Mouse (Mus musculus): ENCODE measurements at regions not wholly inside any gene's neighbourhood (a gene's known extent, or its start where the extent isn't known, plus 50 kb on each side); places are given as distances from the start of the nearest gene placed in this dataset.
"Not testable (repeated sequence)": the region's sequence is repeated elsewhere in the genome, so short reads cannot be mapped to it uniquely, and the experiment has no call there.

DNA sequence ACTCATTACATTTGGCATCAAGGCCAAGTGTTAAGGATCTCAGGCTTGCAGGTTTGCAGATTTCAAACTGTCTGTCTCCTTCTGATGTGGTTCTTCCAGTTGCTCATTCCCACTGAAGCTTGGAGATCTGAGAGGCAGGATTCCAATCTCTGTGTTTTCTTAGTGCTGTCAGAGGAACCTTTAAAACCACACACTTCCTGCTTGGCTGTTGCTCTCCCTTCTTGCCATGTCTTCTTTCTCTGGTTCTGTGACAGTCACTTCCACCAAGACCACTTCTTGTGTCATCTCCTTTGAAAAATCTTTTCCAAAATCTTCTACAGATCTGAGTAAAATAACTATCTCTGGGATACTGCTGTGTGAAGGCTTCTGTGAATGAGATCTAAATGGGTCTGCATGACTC is 117.3 kb downstream of the Gm5426 start:
- DNase-seq (ENCODE audit: low spot score in 2 of 2): no peak

GRCm38 (mm10) chr10:96254250-96254862 is 118.0 kb downstream of the Gm5426 start:
- DNase-seq (ENCODE audit: low spot score in 2 of 2): no peak

DNA sequence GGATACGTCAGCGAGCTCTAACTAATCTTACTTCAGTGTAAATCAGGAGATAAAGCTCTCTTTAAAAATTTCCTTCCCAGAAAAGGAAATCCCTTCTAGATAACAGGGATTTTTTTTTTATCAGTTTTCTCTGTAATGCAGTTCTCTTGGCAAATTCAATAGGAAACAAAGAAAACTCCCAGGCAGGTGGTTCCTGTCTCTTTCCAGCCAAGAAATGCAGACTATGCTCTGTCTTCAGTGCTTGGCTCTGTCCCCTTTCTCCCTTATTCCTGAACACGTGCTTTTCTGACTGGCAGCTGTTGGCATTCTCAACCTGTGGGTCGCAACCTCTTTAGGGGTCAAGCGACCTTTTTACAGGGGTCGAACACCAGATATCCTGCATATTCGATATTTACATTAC is 121.5 kb downstream of the Gm5426 start:
- DNase-seq (ENCODE audit: low spot score in 2 of 2): no peak

GRCm38 (mm10) chr10:96259242-96259641 is 122.8 kb downstream of the Gm5426 start:
- no peak for DNase-seq (ENCODE audit: low spot score in 2 of 2)

DNA sequence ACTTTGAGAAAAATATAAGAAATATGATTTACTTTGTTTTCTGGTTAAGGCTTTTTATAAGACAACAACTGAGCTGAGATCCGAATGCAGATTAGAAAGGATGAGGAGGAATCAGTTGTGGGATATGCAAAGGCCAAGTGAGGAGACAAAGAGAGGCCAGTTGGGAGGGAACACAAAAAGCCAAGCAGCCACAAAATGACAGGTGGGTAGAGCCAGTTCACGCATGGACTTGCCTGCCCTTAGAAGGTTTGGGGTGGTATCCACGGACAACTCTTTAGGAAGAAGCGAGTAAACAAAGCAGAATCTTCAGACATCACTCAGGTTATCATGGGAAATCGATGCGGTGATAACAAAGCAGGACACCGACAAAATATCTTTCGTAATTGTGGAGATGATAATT is 123.2 kb downstream of the Gm5426 start:
- no peak for DNase-seq (ENCODE audit: low spot score in 2 of 2)

DNA sequence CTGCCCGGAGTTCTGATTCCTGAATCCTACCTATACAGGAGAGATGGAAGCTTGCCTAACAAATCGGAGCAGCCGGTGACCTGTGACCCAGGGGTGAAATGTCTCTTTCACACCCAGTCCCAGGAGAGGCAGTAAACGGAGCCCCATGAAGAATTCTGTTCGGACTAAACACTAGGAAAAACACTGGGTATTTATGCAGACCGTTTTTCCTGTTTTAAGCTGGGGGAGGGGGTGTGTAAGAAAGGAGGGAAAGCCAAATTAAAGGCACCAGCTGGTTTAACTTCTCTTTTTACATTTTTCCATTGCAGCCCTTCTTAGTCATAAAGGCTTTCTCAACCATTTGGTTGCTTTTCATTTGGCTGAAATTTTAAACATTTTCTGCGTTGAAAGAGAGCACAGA is 127.1 kb downstream of the Gm5426 start:
- no peak for DNase-seq (ENCODE audit: low spot score in 2 of 2)

GRCm38 (mm10) chr10:96264433-96264832 is 128.0 kb downstream of the Gm5426 start:
- DNase-seq (ENCODE audit: low spot score in 2 of 2): no peak

GRCm38 (mm10) chr10:96264866-96265265 is 128.5 kb downstream of the Gm5426 start:
- no peak for DNase-seq (ENCODE audit: low spot score in 2 of 2)

GRCm38 (mm10) chr10:96266100-96266735 is 129.8 kb downstream of the Gm5426 start:
- no peak for DNase-seq (ENCODE audit: low spot score in 2 of 2)

DNA sequence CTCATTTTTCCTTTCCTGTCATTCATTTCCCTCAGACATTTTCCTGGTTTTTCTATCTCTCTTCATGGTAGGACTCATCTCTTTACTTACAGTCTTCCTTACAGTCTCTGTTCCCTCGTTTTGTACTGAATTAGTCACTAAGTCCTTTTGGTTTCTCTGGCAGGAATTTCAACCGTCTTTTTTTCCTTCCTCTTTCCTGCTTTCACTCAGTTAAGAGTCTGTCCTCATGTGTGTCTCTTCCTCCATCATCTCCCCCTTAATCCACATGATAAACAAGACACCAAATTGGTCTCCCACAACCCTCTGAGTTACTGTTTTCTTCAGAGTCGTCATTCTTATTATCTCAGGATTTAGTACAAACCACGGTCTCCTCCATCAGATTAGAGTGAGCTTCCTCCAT is 131.2 kb downstream of the Gm5426 start:
- no peak for DNase-seq (ENCODE audit: low spot score in 2 of 2)

- DNase-seq (ENCODE audit: low spot score in 2 of 2): peak in 1 of 2 experiments; percentile 8
Observed at GRCm38 (mm10) chr10:96273607-96274365, 137.4 kb downstream of the Gm5426 start.

GRCm38 (mm10) chr10:96280149-96280548 is 143.7 kb downstream of the Gm5426 start:
- DNase-seq (ENCODE audit: low spot score in 2 of 2): no peak

- DNase-seq (ENCODE audit: low spot score in 2 of 2): no peak
Observed at GRCm38 (mm10) chr10:96285407-96286093, 149.1 kb downstream of the Gm5426 start.

DNA sequence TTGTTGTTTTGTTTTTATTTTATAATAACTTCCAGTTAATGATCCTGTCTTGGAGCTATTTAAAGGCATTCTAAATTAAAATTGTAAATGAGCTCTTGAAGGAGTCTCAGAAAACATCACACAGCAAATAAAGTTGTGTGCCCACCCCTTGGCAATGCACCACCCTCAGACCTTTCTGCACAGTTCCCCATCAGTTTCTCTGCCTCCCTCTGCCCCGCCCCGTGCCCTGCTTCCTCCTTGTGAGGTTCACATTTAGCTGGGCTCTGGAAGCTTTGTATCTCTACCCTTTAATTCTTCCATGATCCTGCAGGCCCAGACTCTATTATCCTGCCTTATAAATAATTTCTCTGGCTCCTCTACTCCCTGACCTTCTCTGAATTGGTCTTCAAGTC is 149.7 kb downstream of the Gm5426 start:
- no peak for DNase-seq (ENCODE audit: low spot score in 2 of 2)

GRCm38 (mm10) chr10:96289005-96289404 is 152.6 kb downstream of the Gm5426 start:
- DNase-seq (ENCODE audit: low spot score in 2 of 2): not testable (repeated sequence)

- no peak for DNase-seq (ENCODE audit: low spot score in 2 of 2)
Observed at GRCm38 (mm10) chr10:96293622-96294021, 157.2 kb downstream of the Gm5426 start.

DNA sequence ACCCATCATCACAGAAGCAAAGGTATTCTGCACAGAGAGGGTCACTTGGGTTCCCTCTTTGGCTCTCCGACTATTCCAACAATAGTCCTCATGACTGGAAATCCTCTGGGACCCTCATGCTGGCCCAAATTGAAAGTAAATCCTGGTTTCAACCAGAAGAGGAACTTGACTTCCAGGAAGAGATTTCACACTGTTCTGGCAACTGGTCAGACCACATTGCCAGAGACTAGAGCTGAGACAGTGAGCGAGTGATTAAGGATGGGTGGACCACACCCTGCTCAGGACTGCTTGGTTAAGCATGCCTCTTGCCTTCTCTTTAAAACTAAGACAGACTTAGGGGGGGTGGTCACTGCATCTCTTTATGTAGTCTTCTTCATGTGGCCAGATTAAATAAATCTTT is 158.3 kb downstream of the Gm5426 start:
- DNase-seq (ENCODE audit: low spot score in 2 of 2): no peak

DNA sequence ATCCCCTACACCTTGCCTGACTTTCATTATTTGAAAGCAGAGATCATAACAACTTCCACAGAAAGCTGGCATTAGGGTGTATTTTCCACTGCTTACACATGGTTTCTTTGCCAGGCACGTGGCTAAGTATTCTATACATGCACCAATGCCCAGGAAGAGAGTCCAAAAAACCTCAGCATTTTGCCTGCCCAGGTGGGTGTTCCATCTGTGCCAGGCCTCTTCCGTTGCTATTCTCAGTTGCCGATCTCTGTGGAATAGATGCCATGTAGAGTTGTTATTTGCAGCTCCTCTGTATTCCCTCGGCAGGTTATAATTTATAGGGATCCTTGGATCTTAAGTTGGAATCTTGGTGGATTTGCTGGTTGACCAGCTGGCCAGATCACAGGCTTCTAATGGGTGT is 161.3 kb downstream of the Gm5426 start:
- no peak for DNase-seq (ENCODE audit: low spot score in 2 of 2)

DNA sequence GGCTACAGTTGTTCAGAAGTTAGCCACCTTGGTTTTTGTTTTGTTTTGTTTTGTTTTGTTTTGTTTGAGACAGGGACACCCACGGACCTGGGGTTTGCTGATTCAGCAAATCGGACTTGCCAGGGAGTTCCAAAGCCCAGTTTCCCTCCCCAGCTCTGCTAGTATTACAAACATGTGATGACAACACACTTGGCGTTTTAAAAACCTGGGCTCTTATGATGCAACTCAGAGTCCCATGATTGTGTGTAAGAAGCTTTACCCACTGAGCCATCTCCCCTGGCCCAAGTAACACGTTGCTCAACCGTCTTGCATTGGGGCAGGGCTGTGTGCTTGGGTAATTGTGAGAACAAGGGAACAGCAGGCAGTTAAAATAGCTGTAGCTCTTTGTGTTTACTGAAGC is 162.2 kb downstream of the Gm5426 start:
- no peak for DNase-seq (ENCODE audit: low spot score in 2 of 2)

GRCm38 (mm10) chr10:96305701-96306100 is 169.3 kb downstream of the Gm5426 start:
- no peak for DNase-seq (ENCODE audit: low spot score in 2 of 2)

DNA sequence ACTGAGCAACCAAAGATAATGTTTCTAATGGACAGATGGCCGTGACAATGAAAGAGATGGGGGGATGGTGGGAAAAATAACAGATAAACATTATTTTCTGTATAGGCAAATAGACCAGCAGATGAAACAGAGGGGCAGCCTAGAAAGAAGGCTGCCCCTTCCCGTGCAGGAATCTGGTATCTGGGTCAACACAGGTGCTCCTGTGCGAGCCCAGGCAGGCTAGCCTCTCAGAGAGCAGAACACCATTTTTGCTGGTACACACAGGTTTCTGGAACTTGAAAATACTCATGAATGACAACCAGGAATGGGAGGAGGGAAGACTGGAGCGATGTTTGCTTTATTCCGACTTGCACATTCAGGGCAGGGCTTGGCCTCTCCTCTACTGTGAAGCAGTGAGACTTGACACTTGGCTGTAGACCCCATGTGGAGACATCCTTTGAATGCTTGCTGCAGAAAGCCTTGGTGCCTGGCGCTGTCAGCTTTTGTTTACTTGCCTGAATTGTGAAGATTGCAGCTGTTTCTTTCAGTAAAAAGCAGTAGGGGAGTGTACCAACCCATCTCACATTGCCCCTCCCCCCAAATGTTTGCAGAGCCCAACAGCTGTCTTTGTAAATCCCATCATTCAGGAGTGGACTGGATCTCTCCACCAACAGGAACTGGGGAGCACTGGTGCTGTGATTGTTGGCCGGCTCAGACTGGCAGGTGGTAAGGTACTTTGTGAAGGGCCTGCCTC is 172.5 kb downstream of the Gm5426 start:
- DNase-seq (ENCODE audit: low spot score in 2 of 2): no peak

- no peak for DNase-seq (ENCODE audit: low spot score in 2 of 2)
Observed at GRCm38 (mm10) chr10:96309766-96310165, 173.4 kb downstream of the Gm5426 start.

Measured in spleen, postnatal 14 days (tissue).